Mouse (Mus musculus): ENCODE results near the gene Hoxa4.

DNA sequence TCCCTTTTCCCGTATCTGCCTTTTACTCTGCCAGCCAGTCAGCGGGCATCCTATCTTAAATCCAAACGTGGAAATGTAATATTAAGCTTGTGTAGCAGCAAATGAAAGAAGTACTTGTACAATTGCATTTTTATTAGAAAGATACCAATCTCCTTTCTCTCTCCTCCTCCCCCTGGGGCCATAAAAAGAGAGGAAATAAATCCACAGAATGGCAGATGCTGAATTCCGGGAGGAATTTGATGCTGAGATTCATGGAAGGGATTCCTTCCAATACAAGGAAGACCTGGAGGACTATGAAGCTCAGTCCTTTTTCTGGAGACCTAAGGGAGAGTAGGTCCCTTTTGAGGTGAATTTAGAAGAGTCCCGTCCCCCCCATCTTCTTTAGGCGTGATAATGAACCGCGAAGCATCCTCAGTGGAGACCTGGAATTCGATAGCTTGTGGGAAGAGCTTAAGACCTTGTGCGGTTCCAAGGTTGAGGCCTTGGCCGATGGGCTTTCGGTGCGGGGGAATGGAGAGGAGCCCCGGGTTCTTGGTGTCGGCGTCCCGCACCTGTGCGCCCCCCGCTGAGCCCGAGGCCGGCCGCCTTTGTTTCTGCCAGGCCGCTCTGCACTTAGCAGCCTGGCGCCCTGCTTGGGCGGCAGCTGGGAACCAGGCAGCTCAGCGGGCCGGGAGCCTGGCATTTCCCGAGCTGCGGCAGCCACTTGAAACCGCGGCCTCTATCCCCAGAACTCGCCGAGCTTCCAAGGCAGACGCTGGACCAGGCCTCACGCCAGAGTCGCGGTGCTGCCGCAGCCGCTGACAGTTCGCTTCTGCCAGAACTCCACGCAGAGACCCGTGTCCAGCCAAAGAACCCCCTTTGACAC is 23.1 kb downstream of the Hoxa4 start:
- TF ChIP-seq MAZ (IDR thresholded peaks at IDR 0.05; ENCODE audit: low read depth, low read length) (no peak), SMC3 (IDR thresholded peaks at IDR 0.05; ENCODE audit: low read depth, low read length) (no peak), POLR2A (IDR thresholded peaks at IDR 0.05; ENCODE audit: low read depth, low read length) (no peak), CHD1 (IDR thresholded peaks at IDR 0.05; ENCODE audit: low read depth, low read length) (no peak), NRF1 (IDR thresholded peaks at IDR 0.05; ENCODE audit: low read depth, low read length) (no peak), CTCF (conservative IDR thresholded peaks at IDR 0.05 in 1 of 2, IDR thresholded peaks at IDR 0.05 in 1 of 2; ENCODE audit: low read depth in 2 of 2, low read length in 2 of 2) (no peak), BHLHE40 (IDR thresholded peaks at IDR 0.05; ENCODE audit: low read depth, low read length) (no peak), USF2 (conservative IDR thresholded peaks at IDR 0.05; ENCODE audit: low read depth, low read length) (no peak)

Data from CH12.LX (cell line).